Mouse (Mus musculus) natural killer cell, adult 2 months (primary cell): Measurements from ENCODE around the gene Ugt1a6a.

Source experiments
- DNase-seq, 2 experiments: peaks; one replicate each; pipeline ENCODE4 v3.0.0; 2022; ENCODE audit warnings: low spot score in 2 of 2

The Ugt1a6a gene

DNA sequence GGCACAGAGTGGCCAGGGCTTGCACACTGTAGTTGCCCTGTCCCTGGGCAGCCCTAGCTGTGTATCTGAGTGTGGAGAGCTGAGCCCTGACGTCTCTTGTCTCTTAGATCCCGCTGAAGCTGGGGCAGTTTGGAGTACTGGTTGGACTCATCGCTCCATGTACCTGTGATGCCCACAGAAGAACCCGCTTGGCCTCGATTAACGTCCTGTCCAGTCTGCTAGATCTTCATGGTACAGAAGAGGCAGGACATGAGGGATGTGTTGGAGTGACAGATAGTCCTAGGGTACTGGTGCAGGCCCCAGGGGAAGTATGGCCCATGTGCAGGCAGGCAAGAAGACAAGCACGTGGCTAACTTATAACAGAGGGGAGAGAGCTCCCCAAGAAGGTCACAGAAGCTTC lies 115.0 kb downstream of the Ugt1a6a start:
- no peak for DNase-seq

DNA sequence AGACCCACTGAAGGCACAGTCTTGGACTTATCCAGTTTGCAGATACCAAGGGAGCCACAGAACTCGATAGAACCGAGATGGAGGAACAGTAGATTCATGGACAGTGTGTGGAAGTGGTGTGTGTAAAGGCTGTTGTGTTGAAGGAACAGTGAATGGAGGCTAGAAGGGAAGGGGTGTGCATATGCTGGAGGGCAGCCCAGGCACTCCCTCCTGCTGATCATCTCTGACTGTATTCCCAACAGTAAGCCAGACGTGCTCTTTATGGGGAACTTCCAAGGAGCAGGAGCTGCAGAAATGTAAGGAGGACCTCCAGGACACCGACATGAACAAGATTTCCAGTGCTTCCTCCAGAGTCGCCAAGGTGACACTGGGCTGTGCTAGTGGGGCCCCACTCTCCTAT lies 115.4 kb downstream of the Ugt1a6a start:
- DNase-seq = no peak

DNA sequence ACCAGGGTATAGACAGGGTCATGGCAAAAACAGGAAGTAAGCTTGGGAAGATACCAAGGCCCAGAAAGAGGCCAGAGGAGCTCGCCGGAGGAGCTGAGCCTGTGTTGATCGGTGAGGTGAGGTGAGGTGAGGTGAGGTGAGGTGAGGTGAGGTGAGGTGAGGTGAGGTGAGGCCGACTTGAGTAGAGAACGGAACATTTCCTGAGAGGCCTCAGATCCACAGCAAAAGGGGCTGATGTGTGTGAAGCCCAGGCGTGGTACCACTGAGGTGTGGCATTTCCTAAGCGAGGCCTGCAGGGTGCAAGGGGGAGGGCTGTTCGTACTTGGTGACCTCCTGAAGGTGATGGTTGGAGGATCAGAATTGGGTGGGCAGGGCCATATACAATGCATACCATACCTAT lies 118.5 kb downstream of the Ugt1a6a start:
- no peak for DNase-seq

DNA sequence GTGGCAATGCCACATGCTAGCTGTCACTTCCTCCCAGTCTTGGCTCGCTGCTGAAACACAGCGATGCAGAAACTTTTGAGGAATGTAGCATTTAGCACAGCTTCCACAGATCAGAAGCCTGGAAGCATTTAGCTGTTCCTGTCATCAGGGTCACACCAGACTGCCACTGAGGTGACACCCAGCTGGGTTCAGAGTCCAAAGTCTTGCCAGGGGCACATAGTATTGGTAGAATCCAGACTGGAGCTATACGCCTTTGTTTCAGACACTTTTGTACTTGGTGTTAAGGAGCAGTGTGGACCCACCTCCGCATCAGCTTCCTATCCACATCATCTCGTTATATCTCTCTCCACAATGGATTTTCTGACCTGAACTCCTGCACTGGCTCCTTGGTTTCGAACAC lies 118.9 kb downstream of the Ugt1a6a start:
- DNase-seq = no peak

DNA sequence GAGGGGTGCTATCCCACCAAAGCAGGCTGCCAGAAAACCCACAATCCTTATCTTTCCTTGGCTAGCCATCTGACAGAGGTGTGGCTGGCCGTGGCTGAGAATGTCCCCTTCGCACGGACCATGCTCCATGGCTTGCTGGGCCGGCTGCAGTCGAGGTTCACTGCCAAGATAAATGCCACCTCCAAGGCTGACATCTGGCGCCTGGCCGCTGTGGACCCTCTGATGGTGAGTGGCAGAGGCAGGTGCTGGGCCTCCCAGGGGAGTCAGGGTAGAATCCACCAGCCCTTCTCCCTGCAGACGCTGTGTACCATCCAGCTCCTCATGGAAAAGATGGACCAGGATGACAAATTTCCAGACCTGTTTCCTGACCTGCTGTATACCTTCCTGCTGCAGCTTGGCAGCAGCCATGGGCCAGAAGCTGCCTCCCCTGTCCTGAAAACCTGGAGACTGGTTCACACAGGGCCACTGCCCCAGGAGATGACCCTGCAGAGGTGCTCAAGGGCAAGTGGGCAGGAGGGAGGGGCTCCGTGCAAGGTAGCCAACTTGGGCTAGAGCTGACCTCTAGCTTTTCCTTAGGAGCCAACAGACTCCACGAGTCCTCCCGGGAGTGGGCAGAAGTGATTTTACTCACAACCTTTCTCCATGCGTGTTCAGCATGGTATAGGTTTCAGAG lies 120.3 kb downstream of the Ugt1a6a start:
- no peak for DNase-seq

DNA sequence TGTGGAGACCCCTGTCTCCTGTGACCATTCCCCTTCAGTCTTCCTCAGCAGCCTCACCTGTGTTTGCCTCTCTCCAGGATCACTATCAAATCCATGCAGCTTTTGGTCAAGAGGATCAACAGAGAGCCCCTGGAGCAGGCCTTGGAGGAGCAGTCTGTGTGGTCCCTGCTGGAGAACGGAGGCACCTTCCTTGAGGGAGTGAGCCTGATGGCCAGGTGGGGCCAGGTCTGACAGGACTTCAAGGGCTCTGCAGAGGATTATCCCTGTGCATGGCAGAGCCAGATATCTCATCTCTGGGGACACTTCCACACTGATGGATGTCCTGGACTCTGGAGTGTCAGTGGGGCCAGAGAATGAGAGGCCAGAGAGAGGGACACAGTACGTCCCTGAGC lies 120.9 kb downstream of the Ugt1a6a start:
- no peak for DNase-seq

DNA sequence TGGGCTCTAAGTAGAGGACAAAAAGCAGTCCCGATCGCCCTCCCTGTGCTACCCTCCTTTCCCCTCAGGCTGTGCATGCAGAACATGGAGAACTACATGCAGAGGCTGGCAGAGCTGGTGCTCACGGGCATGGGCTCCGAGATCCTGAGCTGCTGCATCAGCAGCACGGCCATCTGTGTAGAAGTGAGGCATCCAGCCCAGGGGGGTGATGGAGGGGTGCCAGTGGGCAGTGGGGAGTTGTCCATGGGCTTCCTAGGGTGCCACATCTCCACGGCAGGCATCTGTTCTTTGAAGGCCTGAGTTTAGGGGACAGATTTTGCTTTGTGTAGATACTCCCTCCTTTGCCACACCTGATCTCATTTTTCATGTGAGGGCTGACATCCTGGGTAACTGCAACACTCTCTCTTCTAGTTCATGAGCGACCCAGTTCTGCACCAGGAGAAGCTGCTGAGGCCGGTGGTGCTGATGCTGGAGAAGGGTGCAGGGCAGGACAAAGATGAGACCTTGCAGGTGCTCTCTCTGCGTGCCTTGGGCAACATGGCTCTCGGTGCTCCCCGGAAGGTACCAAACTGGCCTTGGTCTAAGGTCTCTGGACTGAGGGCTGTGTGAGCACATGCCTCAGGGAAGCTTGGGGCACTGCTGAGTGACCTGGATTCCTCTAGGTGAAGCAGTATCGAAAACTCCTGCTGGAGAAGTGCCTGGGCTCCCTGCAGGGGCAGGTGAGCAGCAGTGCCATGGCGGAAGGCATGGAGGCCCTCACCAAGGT lies 121.6 kb downstream of the Ugt1a6a start:
- no peak for DNase-seq

DNA sequence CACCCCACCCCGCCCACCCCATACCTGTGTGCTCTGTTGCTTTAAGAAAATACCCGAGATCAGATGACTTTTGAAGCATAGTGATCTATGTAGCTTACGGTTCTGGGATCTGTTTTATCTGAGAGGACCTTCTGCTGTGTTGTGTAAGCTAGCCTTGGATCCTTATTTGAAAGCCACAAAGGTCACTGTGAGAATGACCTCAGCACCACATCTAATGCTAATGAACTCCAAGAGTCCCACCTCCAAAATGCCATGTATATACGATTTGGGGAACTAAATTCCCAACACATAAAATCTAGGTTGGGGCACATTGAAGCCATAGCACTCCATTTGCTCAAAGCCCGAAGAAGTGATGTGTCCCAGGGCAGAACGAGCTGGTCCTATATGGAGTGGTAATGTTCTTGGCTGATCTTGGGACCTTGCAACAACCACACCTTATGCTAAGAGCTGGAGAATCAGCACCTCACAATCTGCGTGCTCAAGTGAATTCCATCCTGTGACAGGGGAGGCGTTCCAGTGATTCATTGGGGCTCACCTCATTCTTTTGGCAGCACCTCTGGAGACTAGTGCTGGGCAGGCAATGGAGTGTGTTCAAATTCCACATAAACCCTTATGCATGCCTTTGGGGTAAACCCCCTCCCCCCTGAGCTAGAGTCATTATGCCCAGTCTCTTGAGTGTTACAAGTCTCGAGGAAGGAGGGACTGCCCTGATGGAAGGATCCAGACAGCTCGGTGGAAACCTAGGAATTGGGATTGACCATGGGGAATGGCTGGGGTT lies 122.5 kb downstream of the Ugt1a6a start:
- no peak for DNase-seq

DNA sequence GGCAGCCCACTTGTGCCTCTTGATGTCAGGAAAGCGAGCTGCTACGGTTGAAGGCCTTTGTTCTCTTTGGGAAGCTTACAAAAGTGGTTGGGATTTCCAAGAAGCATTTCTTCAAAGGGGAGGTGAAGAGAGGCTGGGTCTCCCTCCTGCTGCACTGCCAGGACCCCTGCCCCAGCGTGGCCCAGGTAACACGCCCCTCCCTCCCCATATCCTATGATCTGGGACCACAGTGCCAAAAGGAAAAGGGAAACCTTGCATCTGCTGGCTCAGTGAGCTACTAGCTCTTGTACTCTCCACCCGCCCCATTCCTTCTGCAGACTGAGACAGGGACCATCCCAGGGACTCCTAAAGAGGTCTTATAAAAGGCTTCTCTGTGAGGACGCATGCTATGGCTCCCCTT lies 123.1 kb downstream of the Ugt1a6a start:
- DNase-seq = no peak

DNA sequence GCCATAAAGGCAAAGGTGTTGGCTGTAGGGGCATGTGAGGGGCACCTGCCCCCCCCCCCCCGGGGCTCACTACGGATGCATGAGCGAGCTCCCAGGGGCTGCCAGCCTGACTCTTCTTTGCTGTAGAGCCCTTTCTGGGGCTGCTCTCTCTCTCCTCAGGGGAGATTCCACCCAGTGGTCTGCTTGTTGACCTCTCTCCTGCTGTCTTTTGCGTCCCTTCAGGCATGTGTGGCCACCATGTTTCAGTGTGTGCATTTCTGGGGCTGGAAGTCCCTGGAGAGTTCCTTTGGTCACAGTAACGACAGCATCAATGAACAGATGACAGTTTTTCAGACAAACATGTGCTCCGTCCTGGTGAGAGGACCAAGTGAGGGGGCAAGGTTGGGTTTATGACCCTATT lies 123.8 kb downstream of the Ugt1a6a start:
- DNase-seq = no peak

DNA sequence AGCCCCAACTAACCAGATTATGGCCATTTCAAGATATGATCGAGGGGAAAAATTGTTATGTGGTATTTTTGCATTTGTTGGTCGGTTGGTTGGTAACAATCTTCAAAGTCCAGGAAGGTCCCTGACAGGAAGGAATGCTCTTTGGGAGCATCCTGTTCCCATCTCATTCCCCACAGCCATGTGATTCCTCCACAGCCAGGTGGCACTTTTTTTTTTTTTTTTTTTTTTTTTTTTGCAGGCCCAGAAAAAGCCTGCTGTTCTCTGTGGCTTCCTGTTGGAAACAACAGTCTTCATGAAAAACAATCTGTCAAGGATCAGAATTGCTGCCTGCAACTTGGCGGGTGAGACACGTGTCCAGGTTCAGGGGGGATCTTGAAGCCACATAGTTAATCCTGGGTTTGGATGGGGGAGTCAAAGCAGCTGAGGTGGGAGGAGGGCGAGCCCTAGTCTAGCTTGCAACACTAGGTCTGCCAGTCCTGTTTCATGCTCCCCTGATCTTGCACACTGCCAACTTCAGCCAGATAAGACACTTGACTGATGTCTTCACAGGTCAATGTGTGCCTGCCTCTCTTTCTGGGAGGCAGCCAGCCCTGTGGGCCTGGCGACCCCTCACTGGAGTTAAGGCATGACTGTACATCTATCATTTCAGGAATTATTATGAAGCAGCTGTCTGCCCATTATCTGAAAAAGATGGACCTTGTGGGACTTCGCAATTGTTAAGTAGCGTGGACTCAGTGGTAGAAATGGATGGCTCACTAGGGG lies 124.5 kb downstream of the Ugt1a6a start:
- no peak for DNase-seq

DNA sequence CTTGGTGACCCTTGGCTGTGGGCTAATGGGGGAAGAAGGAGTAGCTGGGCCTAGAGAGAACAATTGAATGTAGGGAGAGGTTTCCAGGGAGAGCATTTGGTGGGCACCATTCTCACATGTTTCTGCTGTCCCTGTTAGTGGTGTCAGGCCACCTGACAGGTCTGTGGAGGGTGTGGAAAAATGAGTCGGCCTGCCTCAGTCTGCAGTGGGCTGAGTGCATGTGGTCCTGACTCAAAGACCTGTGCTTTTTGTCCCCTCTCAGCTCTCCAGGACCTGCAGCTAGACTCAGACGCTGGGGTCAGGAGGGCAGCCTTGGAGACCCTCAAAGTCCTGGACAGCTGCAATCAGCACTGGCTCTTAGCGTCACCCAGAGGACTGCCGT lies 125.0 kb downstream of the Ugt1a6a start:
- DNase-seq = no peak

DNA sequence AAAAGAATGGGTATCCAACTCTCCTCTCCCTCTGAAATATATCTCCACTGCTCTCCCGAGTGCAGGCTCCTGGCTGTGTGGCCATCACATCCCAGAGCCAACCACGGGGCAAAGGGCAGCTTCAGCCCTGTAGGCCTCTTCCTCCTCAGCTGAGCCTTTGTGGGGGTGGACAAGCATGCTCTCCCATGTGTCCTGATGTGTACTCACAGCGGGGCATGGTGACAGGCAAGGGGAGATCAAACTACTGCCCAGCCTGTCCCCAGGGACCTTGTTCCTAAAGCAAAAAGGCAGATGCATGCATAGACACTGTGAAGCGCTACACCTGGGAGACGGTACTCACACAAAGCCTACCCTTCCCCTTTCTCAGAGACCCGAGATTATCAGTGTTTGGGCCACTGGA lies 125.5 kb downstream of the Ugt1a6a start:
- DNase-seq = no peak

DNA sequence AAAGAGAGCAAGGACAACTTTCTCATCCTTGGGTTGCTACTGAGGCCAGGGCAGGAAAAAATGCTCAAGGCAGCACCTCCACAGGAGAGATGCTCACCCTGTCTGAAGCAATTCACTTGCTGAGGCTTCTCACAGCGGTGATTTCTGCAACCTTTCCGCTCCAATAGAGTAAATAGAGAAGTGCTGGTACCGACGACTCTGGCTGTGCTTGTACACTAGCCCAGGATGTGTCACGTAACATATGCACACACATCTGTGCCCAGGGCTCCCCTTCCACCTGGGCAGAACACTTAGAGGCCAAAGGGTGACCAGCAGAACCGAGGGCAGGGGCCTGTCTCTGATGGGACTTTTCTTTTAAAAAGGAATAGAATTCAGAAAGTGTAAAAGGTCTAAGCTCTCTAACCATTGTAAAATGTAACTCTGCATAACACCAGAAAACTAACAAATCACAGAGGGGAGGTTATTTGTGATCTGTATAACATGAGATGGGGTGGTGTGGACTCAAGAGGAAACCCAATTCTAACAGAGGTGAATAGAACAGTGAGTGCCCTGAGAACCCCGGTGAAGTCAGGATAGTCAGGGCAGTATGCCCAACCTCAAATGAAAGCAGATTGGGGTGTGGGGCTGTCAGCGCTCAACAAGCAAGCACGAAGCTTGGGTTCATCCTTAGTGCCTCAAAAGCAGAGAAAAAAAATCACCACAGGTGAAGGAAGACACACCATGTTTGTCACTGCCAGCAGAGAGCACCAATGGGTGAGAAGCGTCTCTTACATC lies 126.2 kb downstream of the Ugt1a6a start:
- DNase-seq = no peak

DNA sequence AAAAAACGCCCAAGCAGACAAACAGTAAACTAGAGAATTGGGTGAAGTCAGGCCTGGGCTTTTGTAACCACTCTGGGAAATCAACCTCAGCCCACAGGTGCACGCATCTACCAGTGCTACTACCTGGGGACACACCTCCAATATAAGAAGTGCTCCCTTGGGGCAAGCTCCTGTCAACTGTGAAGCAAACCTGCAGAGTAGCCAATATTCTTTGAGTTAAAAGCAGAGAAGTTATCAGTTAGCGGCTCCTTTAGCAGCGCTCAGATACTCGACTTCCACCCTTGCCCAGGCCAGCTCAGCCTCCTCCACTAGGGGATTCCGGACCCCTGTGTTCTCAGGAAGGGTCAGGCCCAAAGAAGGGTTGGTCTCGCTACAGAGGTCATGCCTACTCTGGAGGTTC lies 127.1 kb downstream of the Ugt1a6a start:
- DNase-seq = no peak

DNA sequence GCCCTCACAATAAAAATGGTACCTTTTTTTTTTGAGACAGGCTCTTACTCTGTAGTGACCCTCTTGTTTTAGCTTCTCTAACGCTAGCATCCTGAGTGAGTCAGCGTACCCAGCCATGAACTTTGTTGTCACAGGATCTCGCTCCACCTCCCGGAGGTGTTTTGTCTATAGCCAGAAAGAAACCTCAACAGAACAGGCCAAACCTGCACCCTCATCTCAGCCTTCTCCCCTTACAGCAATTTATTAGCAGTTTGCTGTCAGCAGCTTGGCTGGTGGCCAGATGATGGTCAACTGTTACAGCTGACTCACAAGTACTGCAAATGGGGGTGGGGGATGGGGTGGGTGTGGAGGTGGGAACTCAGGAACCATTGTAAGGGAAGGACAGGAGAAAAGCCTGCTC lies 127.6 kb downstream of the Ugt1a6a start:
- DNase-seq = no peak

DNA sequence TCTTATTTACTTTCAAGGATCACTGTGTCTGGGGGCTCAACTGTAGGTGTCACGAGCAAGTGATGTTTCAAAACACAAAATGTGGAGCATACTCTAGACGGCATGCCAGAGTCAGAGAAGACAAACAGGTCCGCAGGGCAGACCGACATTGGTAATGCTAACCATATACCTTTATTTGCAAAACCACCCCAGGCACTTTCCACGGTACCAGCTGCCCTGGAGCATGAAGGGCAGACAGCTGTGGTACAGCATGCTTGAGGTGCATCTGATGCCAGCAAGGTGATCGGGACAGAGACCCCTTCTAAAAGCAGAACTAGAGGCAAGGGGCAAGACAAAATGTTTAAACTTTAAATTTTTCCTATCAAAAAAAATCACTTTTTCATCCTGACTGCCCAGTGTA lies 128.4 kb downstream of the Ugt1a6a start:
- no peak for DNase-seq

DNA sequence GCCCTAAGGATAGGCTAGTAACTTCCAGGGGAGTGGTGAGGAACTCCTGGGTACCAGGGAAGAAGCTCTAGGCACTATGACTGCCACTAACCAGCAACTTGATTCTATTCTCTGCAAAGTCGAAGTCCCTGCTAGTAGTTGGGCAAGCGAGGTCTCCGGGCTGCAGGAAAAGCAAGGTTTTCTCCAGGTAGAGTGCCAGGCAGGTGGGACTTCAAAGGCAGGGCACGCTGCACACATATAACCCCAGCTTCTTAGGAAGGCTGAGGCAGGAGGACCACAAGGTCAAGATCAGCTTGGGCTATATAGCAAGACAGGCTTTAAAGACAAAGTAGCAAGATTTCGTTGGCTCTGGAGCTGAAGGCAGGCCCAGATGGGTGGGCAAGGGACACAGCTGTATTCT lies 129.2 kb downstream of the Ugt1a6a start:
- DNase-seq = no peak

DNA sequence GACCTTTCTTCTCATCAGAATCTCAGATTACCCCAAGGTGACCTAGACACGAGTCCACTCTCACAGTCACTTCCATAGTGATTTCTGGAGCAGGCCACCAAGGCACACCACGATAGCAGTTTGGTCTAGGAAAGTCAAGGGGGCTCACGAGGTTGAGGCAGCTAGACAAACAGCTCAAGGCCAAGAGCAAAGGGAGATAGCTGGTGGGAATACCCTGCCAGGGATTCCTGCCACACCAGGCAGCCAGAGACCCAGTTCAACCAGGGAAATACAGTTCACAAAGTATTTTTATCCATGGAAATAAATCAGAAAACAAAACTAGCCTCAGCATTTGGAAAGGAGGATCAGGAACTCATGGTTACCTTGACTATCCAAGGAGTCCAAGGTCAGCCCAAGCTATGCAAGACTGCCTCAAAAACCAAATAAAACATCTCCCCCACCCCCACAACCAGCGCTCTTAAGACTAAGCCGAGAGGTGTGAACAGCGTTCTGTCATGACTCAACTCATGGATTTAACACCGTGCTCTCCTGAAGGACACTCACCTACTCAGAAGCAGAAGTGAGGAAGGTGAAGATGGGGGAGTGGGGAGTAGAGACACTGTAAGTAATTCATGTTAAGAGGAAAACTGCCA lies 129.7 kb downstream of the Ugt1a6a start:
- no peak for DNase-seq

DNA sequence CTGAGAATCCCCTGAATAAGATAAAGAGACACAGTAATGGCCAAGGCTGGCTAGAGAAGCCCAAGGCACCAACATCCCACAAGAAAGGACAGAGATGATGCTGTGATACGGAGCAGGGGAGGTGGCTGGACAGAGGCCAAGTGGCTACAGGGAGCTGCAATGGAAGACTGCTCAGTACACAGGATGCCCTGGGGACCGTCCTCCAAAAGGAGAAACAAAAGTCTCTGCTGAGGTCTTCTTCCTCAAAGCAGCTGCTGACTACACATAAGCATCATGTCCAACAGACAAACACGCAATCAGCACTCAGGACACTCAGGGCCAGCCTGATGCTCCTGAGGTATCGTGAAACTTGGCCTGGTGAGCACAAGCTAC lies 130.2 kb downstream of the Ugt1a6a start:
- no peak for DNase-seq

DNA sequence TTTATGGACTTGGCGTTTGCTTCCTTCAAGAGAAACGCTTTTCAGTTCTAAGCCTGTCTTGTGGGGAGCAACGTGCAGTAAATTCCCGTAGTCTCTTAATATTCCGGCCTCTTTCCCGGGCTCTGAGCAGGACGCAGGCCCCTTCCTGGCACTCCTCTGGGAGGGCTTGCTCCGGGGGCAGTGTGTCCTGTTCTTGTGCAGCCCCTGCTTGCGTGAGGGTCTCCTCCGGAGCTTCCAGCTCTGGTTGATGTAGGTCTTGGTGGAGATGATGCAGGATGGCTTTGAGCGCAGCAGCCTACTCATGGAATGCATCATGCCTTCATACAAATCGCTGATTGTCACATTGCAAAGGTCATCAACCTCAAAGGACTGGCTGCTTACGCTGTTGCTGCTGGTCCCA lies 131.5 kb downstream of the Ugt1a6a start:
- DNase-seq = no peak
